Mouse (Mus musculus): ENCODE measurements around the gene Miga2. TPM values are rescaled to one million over a fixed set of nuclear protein-coding genes. Genes with fewer than 3 reads are reported as not detected.
A peak's percentile ranks its signal among the peaks of the same experiment; 100 is the strongest.

The Miga2 gene
- polyA plus RNA-seq, 1 experiment from 2014 or later, result 28.9 TPM

GRCm38 (mm10) chr2:30417595-30418165 lies 53.6 kb downstream of the Miga2 start:
- no peaks in the 10 kb centered on the region for H3K36me3 ChIP-seq (ENCODE audit: control insufficient read depth, insufficient read depth, low read length)
- H3K4me2 ChIP-seq (ENCODE audit: low read depth, low read length), result peak overlapping the region; percentile 1; the same call in 1 of the 2 replicates
- peaks cover 27% of the 10 kb centered on the region for H3K4me1 ChIP-seq (ENCODE audit: control insufficient read depth, insufficient read depth, low read length)
- no peak overlapping the region for H3K27ac ChIP-seq (ENCODE audit: low read depth, low read length)
- no peak for ATAC-seq (ENCODE audit: low read depth)
- 67% methylated on average over 5 of the region's 5 CpGs for WGBS
- H3K9me3 ChIP-seq (ENCODE audit: control insufficient read depth, low read length), result no peaks in the 10 kb centered on the region
- no peaks in the 10 kb centered on the region for H3K27me3 ChIP-seq (ENCODE audit: control insufficient read depth, insufficient read depth, low read length)
- H3K4me3 ChIP-seq (ENCODE audit: low read depth, low read length), result no peak overlapping the region
- H3K9ac ChIP-seq (replicated peaks; ENCODE audit: low read depth, low read length), result no peak overlapping the region

DNA sequence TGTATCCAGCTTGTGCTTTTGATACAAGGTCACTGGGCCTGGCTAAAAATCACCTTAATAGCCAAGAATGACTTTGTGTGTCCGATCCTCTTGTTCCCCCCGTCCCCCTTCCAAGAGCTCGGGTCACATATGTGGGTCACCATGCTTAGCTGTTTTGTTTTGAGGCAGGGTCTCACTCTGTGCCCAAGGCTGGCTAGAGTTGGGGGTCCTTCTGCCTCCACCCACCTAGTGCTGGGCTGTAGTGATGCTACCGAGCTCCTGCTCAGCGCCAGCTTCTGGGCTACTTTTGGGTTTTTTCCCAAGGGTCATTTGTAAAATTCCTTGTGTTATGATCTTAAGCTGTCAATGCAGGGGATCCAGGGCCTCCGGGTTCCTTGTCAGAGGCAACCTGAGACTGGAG lies 54.2 kb downstream of the Miga2 start:
- H3K4me1 ChIP-seq (ENCODE audit: control insufficient read depth, insufficient read depth, low read length), result peaks cover 27% of the 10 kb centered on the region
- no peak for ATAC-seq (ENCODE audit: low read depth)

GRCm38 (mm10) chr2:30419112-30419511 lies 55.1 kb downstream of the Miga2 start:
- WGBS, result 17% methylated on average over 10 of the region's 10 CpGs
- ATAC-seq (ENCODE audit: low read depth), result no peak
- peak overlapping the region; percentile 39; the same call in 1 of the 2 replicates for H3K27ac ChIP-seq (ENCODE audit: low read depth, low read length)
- peak overlapping the region; percentile 6; the same call in 1 of the 2 replicates for H3K4me2 ChIP-seq (ENCODE audit: low read depth, low read length)
- H3K36me3 ChIP-seq (ENCODE audit: control insufficient read depth, insufficient read depth, low read length), result no peaks in the 10 kb centered on the region
- H3K9ac ChIP-seq (replicated peaks; ENCODE audit: low read depth, low read length), result no peak overlapping the region
- no peaks in the 10 kb centered on the region for H3K9me3 ChIP-seq (ENCODE audit: control insufficient read depth, low read length)
- H3K4me3 ChIP-seq (ENCODE audit: low read depth, low read length), result no peak overlapping the region
- no peaks in the 10 kb centered on the region for H3K27me3 ChIP-seq (ENCODE audit: control insufficient read depth, insufficient read depth, low read length)
- peaks cover 22% of the 10 kb centered on the region for H3K4me1 ChIP-seq (ENCODE audit: control insufficient read depth, insufficient read depth, low read length)

More for the DNA sequence above, 54.2 kb downstream of the Miga2 start:
- H3K4me3 ChIP-seq (ENCODE audit: low read depth, low read length), result no peak overlapping the region
- no peak overlapping the region for H3K27ac ChIP-seq (ENCODE audit: low read depth, low read length)
- WGBS, result 69% methylated on average over 6 of the region's 6 CpGs
- H3K4me2 ChIP-seq (ENCODE audit: low read depth, low read length), result peak overlapping the region; percentile 26; the same call in 1 of the 2 replicates
- H3K9ac ChIP-seq (replicated peaks; ENCODE audit: low read depth, low read length), result no peak overlapping the region
- H3K9me3 ChIP-seq (ENCODE audit: control insufficient read depth, low read length), result no peaks in the 10 kb centered on the region
- no peaks in the 10 kb centered on the region for H3K36me3 ChIP-seq (ENCODE audit: control insufficient read depth, insufficient read depth, low read length)
- H3K27me3 ChIP-seq (ENCODE audit: control insufficient read depth, insufficient read depth, low read length), result no peaks in the 10 kb centered on the region

- Histone ChIP-seq H3K36me3 (ENCODE audit: control insufficient read depth, insufficient read depth, low read length) (no peaks in the 10 kb centered on the region; the same call in 1 of the 2 replicates), H3K27ac (ENCODE audit: low read depth, low read length) (no peak overlapping the region), H3K4me1 (ENCODE audit: control insufficient read depth, insufficient read depth, low read length) (peaks cover 17% of the 10 kb centered on the region; the same call in 1 of the 2 replicates), H3K9ac (replicated peaks; ENCODE audit: low read depth, low read length) (no peak overlapping the region), H3K9me3 (ENCODE audit: control insufficient read depth, low read length) (no peaks in the 10 kb centered on the region), H3K4me3 (ENCODE audit: low read depth, low read length) (no peak overlapping the region), H3K27me3 (ENCODE audit: control insufficient read depth, insufficient read depth, low read length) (no peaks in the 10 kb centered on the region), H3K4me2 (ENCODE audit: low read depth, low read length) (no peak overlapping the region)
- WGBS, result 45% methylated on average over 4 of the region's 4 CpGs
- peak; percentile 23; the same call in 1 of the 2 replicates for ATAC-seq (ENCODE audit: low read depth)
These were observed 57.4 kb downstream of the Miga2 start for GRCm38 (mm10) chr2:30421432-30421831.

- Histone ChIP-seq H3K4me1 (ENCODE audit: control insufficient read depth, insufficient read depth, low read length) (no peaks in the 10 kb centered on the region), H3K27ac (ENCODE audit: low read depth, low read length) (no peak overlapping the region), H3K27me3 (ENCODE audit: control insufficient read depth, insufficient read depth, low read length) (no peaks in the 10 kb centered on the region), H3K4me3 (ENCODE audit: low read depth, low read length) (no peak overlapping the region), H3K4me2 (ENCODE audit: low read depth, low read length) (no peak overlapping the region), H3K9ac (replicated peaks; ENCODE audit: low read depth, low read length) (no peak overlapping the region), H3K36me3 (ENCODE audit: control insufficient read depth, insufficient read depth, low read length) (peaks cover 55% of the 10 kb centered on the region), H3K9me3 (ENCODE audit: control insufficient read depth, low read length) (no peaks in the 10 kb centered on the region)
- ATAC-seq (ENCODE audit: low read depth), result no peak
These were observed 65.1 kb downstream of the Miga2 start for GRCm38 (mm10) chr2:30429156-30429555.

Small RNA genes within 50 kb of the gene (microRNA-seq; reads per million reads assigned to microRNA genes)
- gene Gm47292, result not detected

Other genes with a start within 250 kb of the Miga2 start
- gene Zer1, start 239.6 kb upstream of the Miga2 start, polyA plus RNA-seq (2014; fragmentation: Nextera tagmentation; extraction: Ambion mirVana), result 16.0 and 20.9 TPM in 2 replicates
- gene Tbc1d13, start 230.5 kb upstream of the Miga2 start, polyA plus RNA-seq (2014; fragmentation: Nextera tagmentation; extraction: Ambion mirVana), result 20.3 and 23.6 TPM in 2 replicates
- gene Endog, start 192.7 kb upstream of the Miga2 start, polyA plus RNA-seq (2014; fragmentation: Nextera tagmentation; extraction: Ambion mirVana), result 27.1 and 30.4 TPM in 2 replicates
- gene Spout1, start 185.8 kb upstream of the Miga2 start, polyA plus RNA-seq (2014; fragmentation: Nextera tagmentation; extraction: Ambion mirVana), result 59.5 and 64.2 TPM in 2 replicates
- gene Kyat1, start 158.4 kb upstream of the Miga2 start, polyA plus RNA-seq (2014; fragmentation: Nextera tagmentation; extraction: Ambion mirVana), result 14.5 and 19.5 TPM in 2 replicates
- gene Lrrc8a, start 126.5 kb upstream of the Miga2 start, polyA plus RNA-seq (2014; fragmentation: Nextera tagmentation; extraction: Ambion mirVana), result 54.0 and 62.2 TPM in 2 replicates
- gene Gm28035, start 123.7 kb upstream of the Miga2 start, polyA plus RNA-seq (2014; fragmentation: Nextera tagmentation; extraction: Ambion mirVana), result 0.15 and 0.17 TPM in 2 replicates
- 4.5 and 5.1 TPM in 2 replicates for gene Phyhd1, start 98.0 kb upstream of the Miga2 start, polyA plus RNA-seq (2014; fragmentation: Nextera tagmentation; extraction: Ambion mirVana)
- not detected in 2 replicates for gene Gm28038, start 83.2 kb upstream of the Miga2 start, polyA plus RNA-seq (2014; fragmentation: Nextera tagmentation; extraction: Ambion mirVana)
- 36.4 and 39.4 TPM in 2 replicates for gene Dolk, start 77.9 kb upstream of the Miga2 start, polyA plus RNA-seq (2014; fragmentation: Nextera tagmentation; extraction: Ambion mirVana)
- gene Nup188, start 77.8 kb upstream of the Miga2 start, polyA plus RNA-seq (2014; fragmentation: Nextera tagmentation; extraction: Ambion mirVana), result 21.8 and 25.3 TPM in 2 replicates
- 132 and 145 TPM in 2 replicates for gene Sh3glb2, start 4.9 kb upstream of the Miga2 start, polyA plus RNA-seq (2014; fragmentation: Nextera tagmentation; extraction: Ambion mirVana)
- gene Dolpp1, start 28.0 kb downstream of the Miga2 start, polyA plus RNA-seq (2014; fragmentation: Nextera tagmentation; extraction: Ambion mirVana), result 51.5 and 57.7 TPM in 2 replicates
- 27.7 and 32.4 TPM in 2 replicates for gene Crat, start 51.6 kb downstream of the Miga2 start, polyA plus RNA-seq (2014; fragmentation: Nextera tagmentation; extraction: Ambion mirVana)
- gene Ptpa, start 51.8 kb downstream of the Miga2 start, polyA plus RNA-seq (2014; fragmentation: Nextera tagmentation; extraction: Ambion mirVana), result 65.8 and 70.7 TPM in 2 replicates
- 2.3 and 2.6 TPM in 2 replicates for gene Ier5l, start 110.0 kb downstream of the Miga2 start, polyA plus RNA-seq (2014; fragmentation: Nextera tagmentation; extraction: Ambion mirVana)
- 1.2 and 1.3 TPM in 2 replicates for gene Cstad, start 230.8 kb downstream of the Miga2 start, polyA plus RNA-seq (2014; fragmentation: Nextera tagmentation; extraction: Ambion mirVana)

All from neural tube, embryonic 14.5 days (tissue).